Mouse (Mus musculus) left cerebral cortex, postnatal 25 days (tissue): ENCODE data around the gene Sys1. TPM values are rescaled to one million over a fixed set of nuclear protein-coding genes. Genes with fewer than 3 reads are reported as not detected.

ENCODE experiments used
- DNase-seq, 2 experiments: peaks; one replicate each; pipeline ENCODE4 v3.0.0; 2022; ENCODE audit warnings: low spot score in 2 of 2, mixed read lengths in 1 of 2
- intact Hi-C: fragments of 180-260 bp; cut with DNase I; formaldehyde crosslinking; loops from one replicate; pipeline ENCODE4 v1.15.1; 2025
- total RNA-seq, 2 experiments: library from RNA; stranded (reverse); gene quantifications; 2 replicates each; pipeline ENCODE4 v1.2.3; 2021

The Sys1 gene
- 10 to 100 TPM; 38.0 to 39.7 TPM for total RNA-seq

DNA sequence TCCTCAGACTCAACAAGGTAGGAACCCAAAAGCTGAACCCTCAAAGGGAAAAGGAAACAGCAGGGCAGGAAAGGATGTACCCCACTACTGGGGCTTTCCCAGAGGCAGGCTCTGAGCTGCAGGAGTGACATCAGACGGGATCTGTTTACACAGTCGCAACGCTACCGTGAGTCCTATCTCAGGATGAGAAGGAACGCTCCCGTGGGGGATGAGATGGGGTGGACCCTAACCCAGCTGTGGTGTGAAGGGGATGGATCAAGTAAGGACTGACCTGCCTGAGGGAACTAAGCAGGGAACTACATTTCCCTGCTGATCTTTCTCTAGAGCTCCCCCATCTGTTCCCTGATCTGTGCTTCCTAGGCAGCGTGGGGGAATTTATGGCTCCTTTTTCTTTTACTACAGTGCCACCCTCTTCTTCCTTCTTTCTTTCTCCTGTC is at the start of gene Sys1:
Sys1 (plus strand) TSS at position 101 of the 437 bp plus-strand sequence.
- peak; percentile 53 to 66 for DNase-seq
- intact Hi-C loops, result loop anchor here (2.0 to 5.0 kb wide), 2 partner anchors 40 to 100 kb away; no protein-coding TSS in a partner anchor

DNA sequence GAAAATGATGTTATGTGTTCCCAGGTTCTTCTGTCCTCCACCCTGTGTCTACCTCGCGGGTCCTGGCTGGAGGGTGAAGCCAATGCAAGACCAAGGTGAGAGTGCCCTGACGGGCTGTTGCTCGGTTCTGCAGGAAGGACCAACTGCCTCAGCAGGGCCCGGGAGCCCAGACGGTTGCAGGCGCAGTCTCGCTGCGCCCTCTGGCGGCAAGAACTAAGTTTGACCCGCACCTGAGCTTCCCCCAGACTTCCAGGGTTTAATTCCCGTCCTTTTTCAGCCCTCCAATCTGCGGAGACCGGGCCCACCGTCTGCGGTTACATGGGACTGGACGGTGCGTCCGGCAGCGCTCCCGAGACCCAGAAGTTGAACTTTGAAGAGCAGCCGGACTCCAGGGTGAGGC is 49.1 kb upstream of the Sys1 start:
- intact Hi-C loops, result loop anchor here (2.0 kb wide), 1 partner anchor 275 kb away; no protein-coding TSS in a partner anchor
- peak; percentile 66 to 69 for DNase-seq

DNA sequence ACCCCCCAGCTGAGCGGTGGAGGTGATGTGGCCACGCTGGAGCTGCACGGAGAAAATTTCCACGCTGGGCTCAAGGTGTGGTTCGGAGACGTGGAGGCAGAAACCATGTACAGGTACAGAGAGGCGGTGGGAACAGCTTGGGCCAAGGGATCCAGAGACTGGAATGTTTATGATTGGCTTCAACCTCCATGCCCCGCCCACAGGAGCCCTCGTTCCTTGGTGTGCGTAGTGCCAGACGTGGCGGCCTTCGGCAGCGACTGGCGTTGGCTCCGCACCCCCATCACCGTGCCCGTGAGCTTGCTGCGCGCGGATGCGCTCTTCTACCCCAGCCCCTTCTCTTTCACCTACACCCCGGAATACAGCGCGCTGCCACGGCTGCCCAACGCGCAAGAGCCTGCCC is 42.6 kb upstream of the Sys1 start:
- intact Hi-C loops, result no loop called here
- DNase-seq, result no peak

DNA sequence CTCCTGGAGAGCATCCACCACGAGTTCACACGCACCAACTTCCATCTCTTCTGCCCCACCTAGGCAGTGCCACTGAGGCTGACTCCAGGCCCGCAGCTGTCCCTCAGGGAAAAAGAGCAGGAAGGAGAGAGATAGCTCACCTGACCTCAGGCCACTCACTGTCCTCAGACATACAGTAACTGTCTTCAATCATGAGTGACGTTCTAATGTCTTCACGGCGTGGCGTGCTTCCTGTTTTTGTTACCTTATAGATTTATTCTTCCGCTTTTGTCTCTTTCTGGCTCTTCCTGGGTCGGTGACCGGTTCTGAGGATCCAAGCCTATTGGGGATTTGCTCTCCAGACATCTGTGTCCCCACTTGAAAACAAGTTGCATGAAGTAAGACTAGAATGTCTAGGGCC is 42.2 kb upstream of the Sys1 start:
- DNase-seq, result no peak
- intact Hi-C loops, result no loop called here

DNA sequence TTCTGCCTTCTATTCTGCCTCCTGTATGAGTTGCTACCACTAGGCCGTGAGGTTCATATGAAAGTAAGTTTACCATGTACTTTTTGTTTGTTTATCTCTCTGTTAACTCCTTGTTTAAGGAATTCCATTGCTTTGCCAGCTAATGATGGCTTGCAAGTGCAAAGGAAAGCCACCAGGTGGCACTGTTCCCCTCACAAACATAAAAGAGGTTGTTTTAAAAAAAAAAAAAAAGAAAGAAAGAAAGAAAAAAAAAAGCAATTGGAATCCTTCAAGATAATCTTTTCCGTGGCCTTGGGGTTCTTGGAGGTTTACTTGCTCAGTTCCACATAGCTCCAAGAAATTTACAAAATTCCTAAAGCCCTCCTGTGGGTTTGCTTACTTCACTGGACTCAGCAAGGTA is 39.6 kb upstream of the Sys1 start:
- no peak for DNase-seq
- intact Hi-C loops, result loop anchor here (2.0 to 5.0 kb wide), 5 partner anchors 40 to 310 kb away; partner anchors contain the start of genes Sys1 and Wfdc2

DNA sequence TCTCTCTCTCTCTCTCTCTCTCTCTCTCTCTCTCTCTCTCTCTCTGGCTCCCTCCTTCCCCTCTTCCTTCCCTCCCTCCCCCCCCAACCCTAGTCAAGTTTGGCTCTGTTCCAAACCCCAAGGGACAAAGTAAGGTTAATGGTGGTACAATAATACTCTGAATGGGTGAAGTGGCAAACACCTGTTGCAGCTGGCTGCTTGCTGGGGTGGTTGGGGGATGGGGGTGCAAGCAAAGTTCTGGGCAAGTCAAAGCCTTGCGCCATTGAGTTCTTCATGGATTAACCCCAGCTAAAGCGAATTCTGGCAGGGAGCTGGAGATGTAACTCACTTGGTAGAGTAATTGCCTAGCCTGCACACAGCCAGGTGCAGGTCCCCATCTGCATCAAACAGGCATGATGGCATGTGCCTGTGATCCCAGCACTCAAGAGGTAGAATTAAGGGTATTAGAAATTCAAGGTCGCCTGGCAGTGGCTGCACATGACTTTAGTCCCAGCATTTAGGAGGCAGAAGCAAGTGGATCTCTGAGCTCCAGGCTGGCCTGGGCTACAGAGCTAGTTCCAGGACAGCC is 38.4 kb upstream of the Sys1 start:
- DNase-seq, result no peak
- intact Hi-C loops, result loop anchor here (5.0 kb wide), 2 partner anchors 114 to 309 kb away; no protein-coding TSS in a partner anchor

DNA sequence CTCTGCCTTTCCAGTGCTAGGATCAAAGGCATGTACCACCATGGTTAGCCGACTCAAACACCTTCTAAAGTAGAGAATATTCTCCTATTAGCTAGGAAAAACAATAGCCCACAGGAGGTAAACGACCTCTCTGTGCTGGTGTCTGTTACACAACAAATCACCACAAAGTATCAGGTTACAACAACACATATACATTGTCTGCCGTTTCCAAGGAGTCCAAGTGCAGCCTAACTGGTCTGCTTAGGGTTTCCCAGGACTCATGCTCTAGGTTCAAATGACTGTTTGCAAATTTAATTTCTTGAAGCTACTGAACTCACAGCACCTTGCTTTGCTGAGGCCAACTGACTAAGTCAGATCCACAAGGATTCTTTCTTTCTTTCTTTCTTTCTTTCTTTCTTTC is 37.3 kb upstream of the Sys1 start:
- intact Hi-C loops, result loop anchor here (5.0 kb wide), 2 partner anchors 113 to 308 kb away; no protein-coding TSS in a partner anchor
- DNase-seq, result no peak

DNA sequence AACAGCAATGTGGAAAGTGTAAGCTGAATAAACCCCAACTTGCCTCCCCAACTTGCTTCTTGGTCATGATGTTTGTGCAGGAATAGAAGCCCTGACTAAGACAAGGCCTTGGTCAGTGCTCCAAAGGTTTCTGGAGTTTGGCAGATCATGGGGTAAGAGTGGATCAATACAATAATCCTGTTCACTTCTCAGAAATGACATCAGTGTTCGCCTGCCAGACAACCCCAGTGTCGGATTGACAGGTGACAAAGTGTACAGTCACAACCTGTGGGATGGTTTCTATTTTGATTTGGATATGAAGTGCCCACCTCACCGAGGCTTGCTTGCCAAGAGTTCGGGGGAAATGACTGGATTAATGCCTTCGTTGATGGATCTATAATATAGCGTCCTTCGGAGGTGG is 35.5 kb upstream of the Sys1 start:
- no peak for DNase-seq
- intact Hi-C loops, result no loop called here

DNA sequence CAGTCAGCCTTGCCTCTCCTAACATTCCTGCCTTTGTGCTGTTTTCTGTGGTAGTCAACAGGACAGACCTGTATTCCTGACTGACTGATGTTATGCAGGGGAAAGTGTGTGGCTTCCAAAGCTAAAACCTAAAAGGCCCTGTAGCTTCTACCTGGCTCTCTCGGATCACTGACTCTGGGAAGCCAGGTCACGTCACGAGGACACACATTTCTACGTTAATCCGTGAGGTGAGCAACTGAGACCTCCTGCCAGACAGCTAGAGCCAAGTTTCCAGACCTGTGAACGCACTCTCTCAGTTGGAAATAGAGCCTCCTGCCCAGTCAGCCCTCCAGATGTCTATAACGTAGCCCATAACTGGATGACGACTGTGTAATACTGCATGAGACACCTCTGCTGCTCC is 34.8 kb upstream of the Sys1 start:
- intact Hi-C loops, result no loop called here
- no peak for DNase-seq

DNA sequence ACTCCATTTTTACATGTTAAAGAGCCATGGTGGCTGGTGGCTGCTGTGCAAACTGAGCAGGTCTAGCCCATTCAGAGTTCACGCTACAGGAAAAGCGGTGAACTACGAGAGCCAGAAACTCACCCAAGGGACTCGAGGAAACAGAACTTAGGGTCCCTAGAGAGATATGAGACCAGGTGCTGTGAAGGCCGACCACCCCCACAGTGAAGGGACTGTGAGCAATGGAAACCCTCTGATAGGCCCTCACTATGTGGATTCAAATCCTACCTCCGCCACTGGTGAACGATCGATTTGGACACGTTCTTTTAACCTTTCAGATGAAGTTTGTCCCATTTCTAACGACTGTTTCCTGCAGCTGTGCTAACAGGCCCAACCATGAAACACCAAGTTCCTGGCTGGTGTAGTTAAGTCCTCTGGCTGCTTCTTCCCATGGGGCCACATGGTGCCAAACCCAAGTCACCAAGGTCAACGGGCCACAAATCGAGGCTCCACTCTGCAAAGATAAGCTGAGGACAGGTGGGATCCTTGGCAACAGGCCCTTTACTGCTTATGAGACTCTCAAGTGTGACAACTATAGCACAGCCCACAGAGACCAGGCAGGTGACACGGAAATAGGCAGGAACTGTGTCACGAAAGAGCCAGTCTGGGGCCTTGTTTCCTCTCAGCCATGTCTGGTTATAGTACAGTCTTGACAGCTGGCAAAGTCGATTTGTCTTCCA is 33.9 kb upstream of the Sys1 start:
- no peak for DNase-seq

DNA sequence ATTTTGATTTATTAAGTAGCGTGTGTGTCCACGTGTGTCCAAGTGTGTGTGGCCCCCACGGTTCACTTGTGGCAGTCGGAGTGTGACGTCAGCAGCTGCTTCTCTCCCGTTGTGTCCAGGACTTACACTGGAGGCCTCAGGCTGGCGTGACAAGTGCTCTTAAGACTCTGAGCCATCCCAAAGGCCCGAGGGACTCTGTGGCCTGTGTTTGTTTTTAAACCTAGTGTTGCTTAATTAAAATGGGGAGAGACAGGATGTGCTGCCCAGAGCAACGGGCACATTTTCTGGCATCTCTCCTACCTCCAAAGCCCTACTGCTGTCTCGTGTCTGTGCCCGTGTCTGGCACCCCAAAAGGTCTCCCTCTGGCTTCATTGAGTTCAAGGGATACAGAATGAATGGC is 33.3 kb upstream of the Sys1 start:
- DNase-seq, result peak in 1 of 2 experiments; percentile 37
- intact Hi-C loops, result no loop called here

More for the DNA sequence above, 33.9 kb upstream of the Sys1 start:
- intact Hi-C loops, result no loop called here

DNA sequence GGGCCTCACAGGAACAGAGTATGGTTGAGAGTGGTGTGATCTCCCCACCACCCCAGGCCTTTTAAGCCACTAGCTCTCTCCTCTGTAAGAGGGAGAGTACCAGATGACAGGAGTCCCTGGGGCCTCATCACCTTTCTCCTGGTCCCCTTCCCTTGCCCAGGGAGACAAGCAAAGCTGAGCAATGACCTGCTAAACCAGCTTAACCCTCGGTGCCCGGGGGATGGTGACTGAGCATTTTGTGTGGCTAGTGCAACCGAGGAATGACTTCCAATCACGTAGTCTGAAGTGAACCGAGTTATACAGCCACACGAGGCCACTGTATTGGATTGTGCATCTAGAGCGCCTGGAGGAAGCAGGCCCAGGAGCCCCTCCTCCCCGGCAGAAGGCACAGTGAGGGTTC is 32.4 kb upstream of the Sys1 start:
- intact Hi-C loops, result no loop called here
- no peak for DNase-seq

DNA sequence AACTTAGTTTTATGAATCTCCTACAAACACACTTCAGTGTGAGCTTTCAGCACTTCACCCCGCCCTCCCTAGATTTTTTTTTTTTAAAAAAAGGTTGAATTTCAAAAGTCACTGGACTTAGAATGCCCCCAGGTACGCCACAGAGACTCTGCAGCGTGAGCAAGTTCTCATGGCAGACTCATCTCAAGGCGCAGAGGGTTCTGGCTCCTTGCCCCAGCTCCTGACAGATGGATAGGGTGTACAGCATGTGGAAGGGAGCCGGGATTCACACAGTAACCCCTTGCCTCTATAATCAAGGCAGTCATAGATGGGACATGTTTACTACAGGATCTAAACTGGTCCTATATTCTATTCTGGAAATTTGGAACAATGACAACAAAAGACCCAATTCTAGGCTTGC is 31.4 kb upstream of the Sys1 start:
- intact Hi-C loops, result no loop called here
- DNase-seq, result no peak

DNA sequence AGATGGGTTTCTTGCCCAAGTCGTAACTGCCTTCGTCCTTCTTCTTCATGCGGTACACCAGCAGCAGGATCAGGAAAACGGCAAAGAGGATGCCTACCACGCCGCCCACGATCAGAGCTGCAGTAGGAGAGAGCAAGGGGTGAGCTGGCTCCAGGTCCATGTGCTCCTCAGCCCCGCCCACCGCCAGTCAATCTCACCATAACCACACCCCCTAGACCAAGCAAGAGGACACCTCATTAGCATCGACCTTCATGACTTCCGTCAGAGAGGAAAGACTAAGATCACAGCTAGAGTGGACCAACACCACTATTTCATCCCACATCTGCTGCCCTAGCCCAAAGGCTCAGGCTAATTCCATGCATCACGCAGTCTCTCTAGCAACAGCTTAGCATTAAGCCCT is 30.6 kb upstream of the Sys1 start:
- intact Hi-C loops, result no loop called here
- peak in 1 of 2 experiments; percentile 15 for DNase-seq

DNA sequence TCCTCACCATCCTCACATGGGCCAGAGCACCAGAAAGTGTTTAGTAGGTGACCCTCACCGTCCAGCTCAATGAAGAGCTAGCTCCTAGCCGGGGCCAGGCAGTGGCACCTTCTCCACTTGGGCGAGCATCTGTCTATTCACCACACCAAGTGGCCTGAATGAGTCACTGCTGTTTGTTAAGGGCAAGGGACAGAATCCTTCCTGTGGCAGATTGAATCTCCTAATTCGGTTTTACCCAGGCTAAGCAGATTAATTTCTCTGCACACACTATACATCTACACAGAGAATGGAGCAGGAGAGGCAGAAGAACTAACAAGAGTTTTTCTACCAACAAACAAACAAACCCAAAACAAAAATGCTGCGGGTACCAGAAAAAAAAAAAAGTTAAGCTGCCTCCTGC is 29.8 kb upstream of the Sys1 start:
- no peak for DNase-seq
- intact Hi-C loops, result no loop called here

DNA sequence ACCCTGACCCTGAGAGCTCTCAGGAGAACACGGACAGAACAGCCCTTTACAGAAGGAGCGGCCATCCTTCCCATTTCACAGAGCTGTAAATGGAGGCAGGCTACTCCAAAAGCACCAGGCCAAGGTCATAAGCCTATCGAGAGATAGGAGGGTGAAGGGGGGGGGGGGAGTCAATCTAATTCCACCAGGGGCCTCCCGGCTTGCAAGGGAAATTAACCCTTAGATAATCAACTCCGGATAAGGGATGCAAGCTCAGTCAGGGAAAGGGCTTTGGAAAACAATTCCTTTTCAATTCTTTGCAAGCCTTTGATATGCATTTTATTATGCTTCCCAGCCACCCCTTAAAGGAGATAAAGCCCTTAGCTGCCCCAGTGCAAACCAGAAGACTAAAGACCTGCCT is 28.3 kb upstream of the Sys1 start:
- no peak for DNase-seq
- intact Hi-C loops, result no loop called here

DNA sequence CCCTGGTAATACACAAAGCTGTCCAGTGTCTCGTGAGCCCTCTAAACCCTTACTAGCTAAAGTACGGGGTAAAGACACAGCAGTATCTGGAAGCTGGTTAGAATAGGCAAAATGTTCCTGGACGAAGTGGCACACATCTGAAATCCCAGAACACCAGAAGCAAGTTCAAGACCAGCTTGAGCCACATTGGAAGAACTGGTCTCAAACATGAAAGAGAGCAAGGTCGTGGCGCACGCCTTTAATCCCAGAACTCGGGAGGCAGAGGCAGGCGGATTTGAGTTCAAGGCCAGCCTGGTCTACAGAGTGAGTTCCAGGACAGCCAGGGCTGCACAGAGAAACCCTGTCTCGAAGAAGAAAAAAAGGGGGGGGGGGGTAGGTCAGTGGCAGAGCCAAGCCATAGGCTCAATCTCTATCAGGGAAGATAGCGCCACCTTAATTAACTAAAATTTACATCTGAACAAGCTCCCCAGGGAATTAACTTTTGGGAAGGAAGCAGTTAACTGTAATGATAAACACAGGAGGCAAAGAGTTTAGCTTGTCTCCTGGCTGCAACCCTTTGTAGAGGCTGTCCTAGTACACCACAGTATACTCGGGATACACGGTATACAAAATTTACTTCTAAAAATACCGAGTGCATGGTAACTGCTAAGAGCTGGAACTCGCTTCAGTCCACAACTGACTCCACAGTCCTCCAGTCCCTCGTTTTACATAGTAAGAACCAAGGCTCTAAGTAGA is 26.7 kb upstream of the Sys1 start:
- intact Hi-C loops, result no loop called here
- DNase-seq, result no peak

DNA sequence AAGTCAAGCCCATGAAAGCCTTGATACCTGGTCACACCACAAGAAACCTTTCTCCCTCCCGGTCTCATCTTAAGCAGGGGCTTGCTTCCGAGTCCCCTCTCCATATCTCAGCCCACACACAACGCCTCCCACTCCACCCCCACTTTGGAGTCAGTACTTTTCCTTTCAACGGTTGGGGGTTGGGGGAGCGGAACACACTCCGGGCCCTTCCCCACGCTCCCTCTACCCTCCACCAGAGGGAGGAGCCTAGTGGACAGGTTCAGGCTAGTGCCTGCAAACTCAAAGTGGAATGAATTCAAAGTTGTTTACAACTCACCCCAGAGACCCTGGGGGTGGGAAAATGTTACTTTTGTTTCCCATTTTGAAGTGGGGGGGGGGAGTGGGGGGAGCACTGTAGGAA is 26.1 kb upstream of the Sys1 start:
- DNase-seq, result no peak
- intact Hi-C loops, result no loop called here

DNA sequence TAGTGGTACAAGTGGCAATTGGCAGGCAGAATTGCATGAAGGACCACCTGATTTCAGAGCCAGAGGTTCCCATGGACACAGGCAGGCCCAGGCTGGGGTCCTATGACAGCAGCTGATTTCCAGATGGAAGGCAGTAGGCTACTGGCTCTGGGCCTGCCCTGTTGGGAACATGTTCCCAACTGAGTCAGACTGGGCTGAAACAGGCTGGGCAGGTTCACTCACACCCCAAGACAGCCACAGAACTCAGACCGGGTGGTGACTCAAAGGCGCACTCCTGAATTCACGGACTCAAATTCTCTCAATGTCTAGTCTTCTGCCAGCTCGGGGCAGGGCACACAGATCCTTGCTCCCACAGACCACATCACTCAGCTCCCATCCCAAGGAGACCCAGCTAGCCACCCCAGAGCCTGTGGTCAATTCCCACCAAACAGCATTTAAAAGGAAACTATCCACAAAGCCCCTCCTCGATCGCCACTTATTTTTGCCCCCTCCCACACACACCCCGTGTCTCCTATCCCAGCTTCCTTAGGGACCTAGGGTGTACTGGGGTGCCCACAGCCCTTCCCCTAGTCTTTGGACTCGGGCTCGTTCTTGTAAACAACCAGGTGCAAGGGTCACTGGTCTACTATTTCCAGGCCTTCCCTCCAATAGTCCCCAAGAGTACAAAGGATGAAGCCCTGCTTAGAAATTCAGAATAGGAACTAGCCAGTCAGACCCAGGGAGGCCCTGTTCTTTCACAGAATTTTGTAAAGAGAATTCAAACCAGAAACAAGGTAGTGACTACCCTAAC is 24.9 kb upstream of the Sys1 start:
- intact Hi-C loops, result no loop called here
- DNase-seq, result no peak
